In the genomic region with DNA sequence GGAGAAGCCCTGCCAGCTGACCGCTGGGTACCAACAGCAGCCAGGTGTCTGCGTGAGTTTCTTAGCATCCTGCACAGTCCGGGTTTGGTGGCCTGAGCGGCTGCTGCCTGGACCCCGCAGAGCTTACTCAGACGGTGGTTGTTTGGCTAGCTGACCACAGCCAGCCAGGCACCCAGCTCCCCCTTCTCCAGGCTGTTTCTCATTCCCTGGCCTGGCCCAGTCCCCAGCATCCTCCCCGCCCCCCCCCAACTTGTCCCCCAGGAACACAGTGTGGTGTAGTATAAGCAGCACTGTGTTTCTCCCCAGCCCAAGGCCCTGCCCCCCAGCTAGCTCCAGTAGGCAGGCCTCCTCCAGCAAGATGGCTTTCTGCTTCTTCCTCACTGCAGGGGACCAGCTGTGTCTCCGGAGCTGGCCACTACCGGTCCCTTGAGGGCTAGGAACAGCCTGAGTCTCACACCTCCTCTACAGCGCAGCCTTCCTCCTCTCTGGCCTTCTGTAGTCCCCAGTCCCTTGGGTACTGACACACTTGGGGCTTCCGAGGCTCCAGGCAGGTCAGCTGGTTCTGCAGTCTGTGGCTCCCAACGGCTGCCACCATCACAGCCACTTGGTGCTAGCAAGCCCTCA, we compare ENCODE assay signal across 9 mouse cellular contexts. TPM values are rescaled to one million over a fixed set of nuclear protein-coding genes. Genes with fewer than 3 reads are reported as not detected.
DNase-seq lines count a peak whose midpoint lies in the region; ATAC-seq lines count a peak whose summit lies in the region.
"Had no signal": no experiment of that assay in that cellular context is flagged by ENCODE, and none has a peak within 500 bp of the region (broad histone marks: within the 10 kb centered on the region; RNA-seq: fewer than 3 reads in every experiment).

No protein-coding gene starts in this region.

- H3K4me2 ChIP-seq in forebrain, embryonic 12.5 days = no peak overlapping the region; the same call in 1 of the 2 replicates
- H3K4me2 ChIP-seq in forebrain, embryonic 16.5 days (ENCODE audit: low read length) = no peak overlapping the region
- peak overlapping the region; percentile 29 for H3K4me2 ChIP-seq in lung, embryonic 16.5 days (ENCODE audit: low read depth, low read length)
- 0 out of 2 replicates have a peak overlapping the region, but pooled peaks have one; percentile 10 for H3K4me2 ChIP-seq in forebrain, embryonic 15.5 days (replicated peaks)

- peaks cover 40% of the 10 kb centered on the region for H3K4me1 ChIP-seq in forebrain, embryonic 12.5 days
- H3K4me1 ChIP-seq in forebrain, embryonic 16.5 days (replicated peaks; ENCODE audit: control insufficient read depth, insufficient read depth, low read length) = peaks cover 10% of the 10 kb centered on the region
- peaks cover 79% of the 10 kb centered on the region for H3K4me1 ChIP-seq in lung, embryonic 16.5 days (replicated peaks; ENCODE audit: control insufficient read depth, insufficient read depth, low read length)
- H3K4me1 ChIP-seq in forebrain, embryonic 15.5 days = peaks cover 20% of the 10 kb centered on the region

- peaks cover 26% of the 10 kb centered on the region for H3K27me3 ChIP-seq in forebrain, embryonic 12.5 days
- no peaks in the 10 kb centered on the region for H3K27me3 ChIP-seq in forebrain, embryonic 16.5 days (replicated peaks; ENCODE audit: control insufficient read depth, insufficient read depth, low read length)
- no peaks in the 10 kb centered on the region; the same call in 1 of the 2 replicates for H3K27me3 ChIP-seq in lung, embryonic 16.5 days (ENCODE audit: control insufficient read depth, insufficient read depth, low read depth, low read length)
- no peaks in the 10 kb centered on the region for H3K27me3 ChIP-seq in forebrain, embryonic 15.5 days

- H3K9me3 ChIP-seq in forebrain, embryonic 12.5 days = no peaks in the 10 kb centered on the region
- H3K9me3 ChIP-seq in forebrain, embryonic 16.5 days (ENCODE audit: control insufficient read depth, low read length) = no peaks in the 10 kb centered on the region
- H3K9me3 ChIP-seq in lung, embryonic 16.5 days (ENCODE audit: control insufficient read depth, low read length) = no peaks in the 10 kb centered on the region
- no peaks in the 10 kb centered on the region for H3K9me3 ChIP-seq in forebrain, embryonic 15.5 days

- WGBS in forebrain, embryonic 12.5 days = 52% methylated on average over 11 of the region's 12 CpGs
- 47% methylated on average over 11 of the region's 12 CpGs for WGBS in forebrain, embryonic 16.5 days
- 36% methylated on average over 12 of the region's 12 CpGs for WGBS in lung, embryonic 16.5 days
- whole genome bisulfite sequencing in forebrain, embryonic 15.5 days = 49% methylated on average over 12 of the region's 12 CpGs

- H3K4me3 ChIP-seq in forebrain, embryonic 12.5 days (replicated peaks) = no peak overlapping the region
- no peak overlapping the region for H3K4me3 ChIP-seq in forebrain, embryonic 16.5 days (replicated peaks; ENCODE audit: low read length)
- H3K4me3 ChIP-seq in lung, embryonic 16.5 days (ENCODE audit: low read length) = no peak overlapping the region
- no peak overlapping the region for H3K4me3 ChIP-seq in forebrain, embryonic 15.5 days

- DNase-seq in lung, postnatal 36 days = no peak
- DNase-seq in mesoderm, embryonic 11.5 days (ENCODE audit: low read depth, low spot score) = peak; percentile 23
- no peak for DNase-seq in natural killer cell, adult 2 months (ENCODE audit: low spot score in 2 of 2)

- no peaks in the 10 kb centered on the region for H3K36me3 ChIP-seq in forebrain, embryonic 12.5 days (replicated peaks)
- no peaks in the 10 kb centered on the region for H3K36me3 ChIP-seq in forebrain, embryonic 16.5 days (ENCODE audit: control insufficient read depth, insufficient read depth)
- H3K36me3 ChIP-seq in lung, embryonic 16.5 days (ENCODE audit: control insufficient read depth, insufficient read depth, low read length) = peaks cover 2% of the 10 kb centered on the region; the same call in 1 of the 2 replicates
- H3K36me3 ChIP-seq in forebrain, embryonic 15.5 days = no peaks in the 10 kb centered on the region

- 0 out of 2 replicates have a peak overlapping the region, but pooled peaks have one; percentile 36 for H3K27ac ChIP-seq in forebrain, embryonic 12.5 days
- H3K27ac ChIP-seq in forebrain, embryonic 16.5 days (ENCODE audit: low read length) = no peak overlapping the region
- H3K27ac ChIP-seq in lung, embryonic 16.5 days (ENCODE audit: low read length) = peak overlapping the region; percentile 95
- H3K27ac ChIP-seq in forebrain, embryonic 15.5 days (replicated peaks) = no peak overlapping the region

- no peak overlapping the region for H3K9ac ChIP-seq in forebrain, embryonic 12.5 days
- H3K9ac ChIP-seq in forebrain, embryonic 16.5 days (replicated peaks; ENCODE audit: low read depth, low read length) = no peak overlapping the region
- peak overlapping the region; percentile 46 for H3K9ac ChIP-seq in lung, embryonic 16.5 days (ENCODE audit: low read length)
- H3K9ac ChIP-seq in forebrain, embryonic 15.5 days (replicated peaks) = no peak overlapping the region

- ATAC-seq in forebrain, embryonic 12.5 days (ENCODE audit: low FRiP score) = no peak
- no peak for ATAC-seq in forebrain, embryonic 16.5 days
- ATAC-seq in lung, embryonic 16.5 days (ENCODE audit: low read depth) = no peak
- no peak for ATAC-seq in forebrain, embryonic 15.5 days (replicated peaks)
- ATAC-seq in megakaryocyte progenitor cell, adult 5-6 weeks (replicated peaks; ENCODE audit: poor library complexity) = no peak

RNA-seq across cellular contexts. Expression of a gene that starts 8.2 kb away (rescaled TPM):
- polyA plus RNA-seq in forebrain, embryonic 12.5 days (2016; fragmentation: Nextera tagmentation; extraction: Ambion mirVana) = 18.8 and 19.2 TPM in 2 replicates
- polyA plus RNA-seq in forebrain, embryonic 16.5 days (2015; fragmentation: Nextera tagmentation; extraction: Ambion mirVana) = 19.4 and 19.8 TPM in 2 replicates
- polyA plus RNA-seq in lung, embryonic 16.5 days (2015; fragmentation: Nextera tagmentation; extraction: Ambion mirVana) = 45.2 and 47.8 TPM in 2 replicates
- polyA plus RNA-seq in forebrain, embryonic 15.5 days (2015; fragmentation: Nextera tagmentation; extraction: Ambion mirVana) = 13.5 and 21.4 TPM in 2 replicates
- total RNA-seq in megakaryocyte progenitor cell, adult 5-6 weeks (2015) = 51.5 and 70.9 TPM in 2 replicates
- total RNA-seq in megakaryocyte progenitor cell, adult 5-6 weeks (2017) = 33.9 and 43.9 TPM in 2 replicates

RNA-seq across cellular contexts. Expression of a gene that starts 41.8 kb away (rescaled TPM):
- not detected in 2 replicates for polyA plus RNA-seq in forebrain, embryonic 12.5 days (2016; fragmentation: Nextera tagmentation; extraction: Ambion mirVana)
- polyA plus RNA-seq in forebrain, embryonic 16.5 days (2015; fragmentation: Nextera tagmentation; extraction: Ambion mirVana) = not detected in 2 replicates
- polyA plus RNA-seq in lung, embryonic 16.5 days (2015; fragmentation: Nextera tagmentation; extraction: Ambion mirVana) = not detected in 2 replicates
- not detected in 2 replicates for polyA plus RNA-seq in forebrain, embryonic 15.5 days (2015; fragmentation: Nextera tagmentation; extraction: Ambion mirVana)
- total RNA-seq in megakaryocyte progenitor cell, adult 5-6 weeks (2015) = not detected in 2 replicates
- not detected in 2 replicates for total RNA-seq in megakaryocyte progenitor cell, adult 5-6 weeks (2017)
- total RNA-seq: layer of hippocampus, postnatal 25 days had no signal

RNA-seq across cellular contexts. Expression of a gene that starts 55.0 kb away (rescaled TPM):
- 0.43 TPM in 1 of 2 replicates, not detected in the other for polyA plus RNA-seq in forebrain, embryonic 12.5 days (2016; fragmentation: Nextera tagmentation; extraction: Ambion mirVana)
- polyA plus RNA-seq in forebrain, embryonic 16.5 days (2015; fragmentation: Nextera tagmentation; extraction: Ambion mirVana) = 0.15 TPM in 1 of 2 replicates, not detected in the other
- 0.08 and 0.16 TPM in 2 replicates for polyA plus RNA-seq in lung, embryonic 16.5 days (2015; fragmentation: Nextera tagmentation; extraction: Ambion mirVana)
- polyA plus RNA-seq in forebrain, embryonic 15.5 days (2015; fragmentation: Nextera tagmentation; extraction: Ambion mirVana) = 0.09 and 0.19 TPM in 2 replicates
- total RNA-seq in megakaryocyte progenitor cell, adult 5-6 weeks (2015) = 0.15 TPM in 1 of 2 replicates, not detected in the other
- total RNA-seq in megakaryocyte progenitor cell, adult 5-6 weeks (2017) = 0.34 TPM in 1 of 2 replicates, not detected in the other

Comparison
In these comparisons a context has a peak if more than half of its experiments do, and no peak if none do; other contexts are left out.
1. H3K27ac ChIP-seq: peak in forebrain, embryonic 12.5 days (single experiment) and lung, embryonic 16.5 days (single experiment); none in forebrain, embryonic 16.5 days (single experiment) and forebrain, embryonic 15.5 days (single experiment).
2. H3K4me2 ChIP-seq: peak in lung, embryonic 16.5 days (single experiment) and forebrain, embryonic 15.5 days (single experiment); none in forebrain, embryonic 12.5 days (single experiment) and forebrain, embryonic 16.5 days (single experiment).